Mouse (Mus musculus) thymus, postnatal 0 days (tissue): Measurements from ENCODE around the gene Ly6g6e. TPM values are rescaled to one million over a fixed set of nuclear protein-coding genes. Genes with fewer than 3 reads are reported as not detected.
A peak's percentile ranks its signal among the peaks of the same experiment; 100 is the strongest.
"Not testable (repeated sequence)": the region's sequence is repeated elsewhere in the genome, so short reads cannot be mapped to it uniquely, and the experiment has no call there.

ENCODE experiments used
- DNase-seq: peaks from one replicate; pipeline ENCODE4 v3.0.0-alpha.2; 2015; ENCODE audit warnings: low spot score
- polyA plus RNA-seq: library from polyadenylated mRNA; unstranded; fragments of >200 nt; fragmentation: Nextera tagmentation; extraction: Ambion mirVana; gene quantifications from 2 replicates; pipeline ENCODE4 v1.2.1, GENCODE M21; 2015

Ly6g6e gene
- 0.89 and 1.0 TPM in 2 replicates for polyA plus RNA-seq

DNA sequence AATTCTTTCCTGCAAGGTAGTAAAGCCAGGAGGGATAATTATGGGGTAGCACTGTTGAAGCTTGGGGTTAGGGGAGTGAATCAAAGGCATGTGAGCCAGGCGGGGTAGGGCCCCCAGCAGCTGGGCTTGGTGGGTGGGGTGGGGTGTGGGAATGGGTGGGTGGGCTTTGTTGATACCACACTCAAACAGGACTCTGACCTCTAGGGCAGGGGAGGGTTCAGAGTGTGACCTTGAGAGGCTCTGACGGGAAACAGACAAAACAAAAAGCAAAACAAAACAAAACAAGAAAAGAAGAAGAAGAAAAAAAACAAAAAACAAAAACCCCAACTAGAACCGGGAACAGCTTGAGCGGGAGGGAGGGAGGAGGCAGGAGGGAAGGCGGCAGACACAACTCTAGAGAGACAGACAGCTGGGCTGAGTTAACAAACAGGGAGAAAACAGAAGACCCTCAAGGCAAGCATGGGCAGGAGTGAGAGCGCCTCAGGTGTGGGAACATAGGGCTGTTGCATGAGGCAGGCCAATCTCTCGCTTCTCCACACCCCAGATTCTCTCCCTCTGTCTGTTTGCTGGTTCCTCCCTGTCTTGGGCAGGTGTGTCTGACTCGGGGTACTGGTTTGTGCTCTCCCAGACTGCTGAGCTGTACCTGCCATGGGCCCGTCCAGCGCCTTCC is at the start of gene Ly6g6e:
Gene Ly6g6e (plus strand): TSS at position 396 of the 670 bp plus-strand sequence.
- DNase-seq = no peak

DNA sequence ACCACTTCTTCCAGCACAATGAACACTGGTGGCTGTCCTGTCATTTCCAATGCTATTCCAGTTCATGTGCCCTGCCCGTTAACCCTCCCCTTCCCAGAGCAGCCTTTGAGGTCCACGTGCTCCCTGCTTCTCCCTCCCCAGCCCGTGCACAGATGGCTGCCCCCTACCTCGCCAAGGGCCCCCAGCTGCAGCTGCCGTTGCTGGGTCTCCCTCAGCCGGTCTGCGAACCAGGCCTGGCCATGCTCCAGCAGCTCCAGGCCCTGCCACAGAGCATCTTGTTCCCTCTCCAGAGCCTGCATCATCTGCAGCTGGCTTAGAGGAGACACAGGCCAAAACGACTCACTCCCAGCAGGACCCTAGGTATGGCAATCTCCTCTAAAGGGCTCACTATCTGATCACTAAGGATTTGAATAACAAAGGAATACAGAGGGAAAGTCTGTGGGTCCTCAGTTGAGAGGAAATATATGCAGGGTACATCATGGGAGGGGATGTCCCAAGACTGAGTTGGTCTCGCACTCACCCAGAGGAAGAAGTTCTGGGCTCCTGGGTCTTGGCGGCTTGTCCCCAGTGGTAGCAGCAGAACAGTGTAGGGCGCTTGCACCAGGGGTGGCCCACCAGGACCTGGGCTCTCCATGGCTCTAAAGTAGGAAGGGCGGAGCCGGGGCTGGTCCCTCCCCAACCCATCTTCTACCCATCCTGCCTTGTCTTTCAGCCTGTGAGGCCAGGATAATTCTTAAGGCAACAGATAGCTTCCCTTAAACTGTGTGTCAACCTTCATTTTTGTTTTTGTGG is 49.2 kb upstream of the Ly6g6e start, which contains the start of gene Sapcd1:
Gene Sapcd1 (minus strand): TSS at position 740 of the 792 bp plus-strand sequence.
- peak; percentile 36 for DNase-seq

DNA sequence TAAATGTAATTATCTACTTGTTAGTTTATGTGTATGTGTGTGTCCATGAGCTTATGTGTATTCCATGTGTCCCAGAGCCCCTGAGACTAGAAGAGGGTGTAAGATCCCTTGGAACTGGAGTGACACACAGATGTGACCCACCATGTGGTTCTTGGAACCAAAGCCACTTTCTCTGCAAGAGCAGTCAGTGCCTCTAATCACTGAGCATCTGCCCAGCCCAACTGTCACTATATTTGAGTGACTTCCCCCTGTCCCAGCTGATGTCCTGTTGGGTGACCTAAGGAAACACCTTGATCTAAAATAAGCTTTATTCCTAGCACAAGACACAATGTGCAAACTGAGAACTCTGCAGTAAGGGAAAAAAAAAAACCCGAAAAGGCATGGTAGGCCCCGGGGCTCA is 48.4 kb upstream of the Ly6g6e start:
- no peak for DNase-seq

DNA sequence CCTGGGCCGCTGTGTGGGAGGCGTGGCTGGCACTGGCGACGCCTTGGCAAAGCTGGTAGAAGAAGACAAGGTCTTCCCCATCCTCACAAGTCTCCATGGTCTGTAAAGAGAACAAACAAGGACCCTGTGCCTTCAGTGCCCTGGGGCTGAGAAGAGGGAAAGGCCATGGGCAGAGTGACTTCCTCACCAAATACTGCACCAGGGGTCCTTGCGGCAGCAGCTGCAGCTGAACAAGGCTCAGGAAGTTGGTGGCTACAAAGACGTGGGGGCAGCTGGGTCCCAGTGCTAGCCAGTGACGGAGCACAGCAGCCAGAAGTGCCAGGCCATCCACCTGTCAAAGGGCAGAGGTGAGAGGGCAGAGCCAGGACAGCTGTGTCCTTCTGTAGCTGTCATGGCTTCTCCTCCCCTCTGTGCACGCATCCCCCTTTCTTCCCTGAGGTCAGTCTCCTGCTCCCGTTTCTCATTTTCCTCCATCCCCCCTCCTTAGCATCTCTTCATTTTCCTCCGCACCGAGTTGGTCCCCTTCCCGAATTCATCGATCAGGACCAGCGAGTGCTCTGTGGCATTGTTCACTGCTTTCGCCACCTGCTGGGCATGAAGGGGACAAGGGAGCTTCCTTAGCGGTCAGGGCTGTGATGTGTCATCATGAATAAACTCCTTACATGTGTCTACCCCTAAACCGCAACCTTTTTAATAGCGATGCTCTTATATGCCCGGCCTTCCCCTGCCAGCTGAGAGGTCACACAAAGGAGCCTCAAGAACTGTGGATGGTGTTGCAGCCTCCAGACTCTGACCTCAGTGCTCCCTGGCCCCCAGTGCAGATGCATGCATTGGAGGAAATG is 46.8 kb upstream of the Ly6g6e start:
- DNase-seq = peak; percentile 67

DNA sequence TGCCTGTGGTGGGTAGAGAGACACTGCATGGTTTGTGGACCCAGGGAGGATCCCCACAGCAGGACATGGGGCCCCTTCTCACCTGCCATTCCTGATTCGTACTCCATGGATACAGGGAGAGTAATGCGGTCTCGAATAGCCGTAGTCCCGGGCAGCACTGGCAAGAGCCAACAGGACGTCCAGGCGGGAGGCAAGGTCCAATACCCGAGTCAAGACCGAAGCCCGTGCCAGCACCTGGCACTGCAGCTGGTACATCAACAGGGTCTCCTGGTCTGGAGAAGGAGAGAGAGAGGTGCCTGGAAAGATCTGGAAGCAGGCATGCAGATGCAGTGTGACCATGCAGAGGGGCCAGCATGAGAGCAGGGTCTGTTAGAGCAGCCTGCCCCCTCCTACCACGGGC is 45.4 kb upstream of the Ly6g6e start:
- DNase-seq = no peak

DNA sequence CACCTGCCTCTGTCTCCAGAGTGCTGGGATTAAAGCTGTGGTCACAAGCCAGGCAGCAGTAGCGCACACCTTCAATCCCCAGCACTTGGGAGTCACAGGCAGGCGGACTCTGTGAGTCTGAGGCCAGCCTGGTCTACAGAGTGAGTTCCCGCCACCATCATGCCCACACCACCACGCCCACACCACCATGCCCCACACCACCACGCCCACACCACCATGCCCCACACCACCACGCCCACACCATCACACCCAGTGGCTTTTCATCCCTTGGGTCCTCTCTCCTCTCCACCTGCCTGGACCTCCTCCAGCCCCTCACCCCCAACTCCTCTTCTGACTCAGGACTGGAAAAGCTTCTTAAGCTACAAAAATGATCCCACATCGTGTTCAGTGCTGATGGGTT is 44.8 kb upstream of the Ly6g6e start:
- DNase-seq = no peak

DNA sequence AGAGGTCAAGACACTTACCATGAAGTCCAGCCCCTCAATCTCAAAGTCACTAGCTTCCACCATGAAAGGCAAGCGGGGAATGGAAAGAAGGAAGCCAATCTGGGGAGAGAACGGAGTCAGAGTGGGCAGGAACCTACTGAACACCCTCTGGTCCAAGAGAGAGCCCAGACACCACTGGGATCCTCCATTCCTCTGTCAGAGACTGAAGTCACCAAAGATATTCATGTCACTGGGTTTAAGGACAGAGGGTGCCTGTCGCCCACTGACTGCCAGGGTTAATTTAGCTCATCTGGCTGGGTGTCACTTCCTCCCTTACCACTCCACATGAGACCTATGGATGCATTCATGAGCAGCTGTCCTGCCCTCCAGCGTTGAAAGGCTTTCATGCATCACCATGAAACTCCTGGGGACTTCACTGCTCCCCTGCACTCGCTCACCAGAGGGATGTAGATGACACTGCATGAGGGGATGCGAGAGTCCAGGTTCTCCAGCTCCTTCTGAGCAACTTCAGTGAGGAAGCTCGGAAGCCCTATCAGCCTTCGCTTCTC is 44.3 kb upstream of the Ly6g6e start:
- peak; percentile 20 for DNase-seq

DNA sequence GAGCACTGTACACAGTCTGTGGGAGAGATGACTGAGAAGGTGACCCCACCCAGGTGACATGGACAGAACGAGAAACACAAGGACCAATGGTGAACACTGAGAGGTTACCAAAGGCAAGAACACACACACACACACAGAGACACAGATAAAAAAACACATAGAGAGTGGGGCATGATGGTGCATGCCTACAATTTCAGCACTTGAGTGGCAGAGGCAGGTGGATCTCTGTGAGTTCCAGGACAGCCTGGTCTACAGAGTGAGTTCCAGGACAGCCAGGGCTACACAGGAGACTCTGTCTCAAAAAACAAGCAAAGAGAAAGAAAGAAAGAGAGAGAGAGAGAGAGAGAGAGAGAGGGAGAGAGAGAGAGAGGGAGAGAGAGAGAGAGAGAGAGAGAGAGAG is 43.0 kb upstream of the Ly6g6e start:
- not testable (repeated sequence) for DNase-seq

DNA sequence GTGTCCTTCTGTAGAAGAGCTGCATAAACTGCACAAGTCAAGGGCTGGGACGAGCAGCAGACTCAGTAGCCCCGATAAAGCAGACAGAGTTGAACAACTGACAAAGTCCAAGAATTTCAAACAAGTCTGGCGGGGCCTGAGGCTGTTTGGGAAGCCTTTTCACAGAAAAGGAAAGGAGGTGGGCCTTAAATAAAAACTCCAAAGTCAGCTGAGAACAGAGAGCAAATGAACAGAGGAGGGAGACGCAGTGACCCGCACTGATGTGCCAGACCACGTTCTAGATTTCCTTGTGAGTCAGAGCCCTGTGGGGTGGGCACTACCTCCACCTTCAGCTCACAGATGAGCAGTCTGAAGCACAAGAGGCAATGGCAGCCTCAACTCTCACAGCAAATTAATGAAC is 41.8 kb upstream of the Ly6g6e start:
- DNase-seq = no peak

DNA sequence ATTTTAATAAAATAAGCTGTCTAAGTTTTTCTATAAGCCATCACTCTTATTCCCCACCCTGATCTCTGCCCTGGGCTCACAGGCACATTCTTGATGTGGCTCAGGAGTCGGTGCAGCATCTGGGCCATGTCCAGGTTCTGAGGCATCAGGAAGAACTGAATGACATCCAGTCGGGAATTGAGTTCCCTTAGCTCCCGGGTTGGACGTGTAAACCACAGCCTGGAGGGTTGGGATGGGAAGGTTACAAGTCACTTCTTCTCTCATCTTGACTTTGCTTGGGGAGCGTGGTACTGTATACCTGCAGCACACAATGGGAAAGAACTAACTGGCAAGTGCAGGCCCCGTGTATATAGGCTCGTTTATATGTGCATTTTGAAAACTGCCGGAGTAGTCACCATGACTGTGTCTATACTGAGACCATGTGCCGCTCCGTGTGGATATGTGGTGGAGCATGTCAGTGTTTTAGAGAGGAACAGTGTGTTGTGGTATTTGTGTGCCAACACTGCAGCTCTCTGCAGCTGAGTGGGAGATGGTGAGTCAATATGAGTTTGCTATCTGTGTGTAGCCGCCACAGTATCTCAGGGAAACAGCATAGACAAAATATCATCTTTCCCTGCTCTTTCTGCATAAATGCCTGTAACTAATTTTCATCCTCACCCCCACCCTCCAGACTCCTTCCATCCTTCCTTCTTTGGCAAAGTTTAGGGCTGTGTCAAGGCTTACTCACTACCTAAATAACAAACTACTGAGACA is 37.4 kb upstream of the Ly6g6e start:
- no peak for DNase-seq

DNA sequence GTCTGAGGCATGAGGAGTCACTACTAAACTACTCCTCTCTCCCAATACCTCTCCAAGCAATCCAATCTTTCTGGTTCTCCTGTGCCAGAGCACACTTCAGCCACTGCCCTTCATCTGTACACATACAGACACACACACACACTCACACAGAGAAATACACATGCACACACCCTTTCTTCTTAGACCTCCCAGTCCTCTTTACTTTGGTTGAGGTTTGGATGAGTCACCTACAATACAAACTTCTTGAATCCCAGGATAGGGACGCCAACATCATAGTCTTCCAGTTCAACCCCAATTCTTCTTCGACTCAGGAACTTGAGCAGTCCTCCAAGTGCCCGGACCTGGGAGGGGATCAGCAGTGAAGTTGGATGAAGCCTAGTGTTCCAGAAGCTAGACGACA is 32.9 kb upstream of the Ly6g6e start:
- DNase-seq = no peak

DNA sequence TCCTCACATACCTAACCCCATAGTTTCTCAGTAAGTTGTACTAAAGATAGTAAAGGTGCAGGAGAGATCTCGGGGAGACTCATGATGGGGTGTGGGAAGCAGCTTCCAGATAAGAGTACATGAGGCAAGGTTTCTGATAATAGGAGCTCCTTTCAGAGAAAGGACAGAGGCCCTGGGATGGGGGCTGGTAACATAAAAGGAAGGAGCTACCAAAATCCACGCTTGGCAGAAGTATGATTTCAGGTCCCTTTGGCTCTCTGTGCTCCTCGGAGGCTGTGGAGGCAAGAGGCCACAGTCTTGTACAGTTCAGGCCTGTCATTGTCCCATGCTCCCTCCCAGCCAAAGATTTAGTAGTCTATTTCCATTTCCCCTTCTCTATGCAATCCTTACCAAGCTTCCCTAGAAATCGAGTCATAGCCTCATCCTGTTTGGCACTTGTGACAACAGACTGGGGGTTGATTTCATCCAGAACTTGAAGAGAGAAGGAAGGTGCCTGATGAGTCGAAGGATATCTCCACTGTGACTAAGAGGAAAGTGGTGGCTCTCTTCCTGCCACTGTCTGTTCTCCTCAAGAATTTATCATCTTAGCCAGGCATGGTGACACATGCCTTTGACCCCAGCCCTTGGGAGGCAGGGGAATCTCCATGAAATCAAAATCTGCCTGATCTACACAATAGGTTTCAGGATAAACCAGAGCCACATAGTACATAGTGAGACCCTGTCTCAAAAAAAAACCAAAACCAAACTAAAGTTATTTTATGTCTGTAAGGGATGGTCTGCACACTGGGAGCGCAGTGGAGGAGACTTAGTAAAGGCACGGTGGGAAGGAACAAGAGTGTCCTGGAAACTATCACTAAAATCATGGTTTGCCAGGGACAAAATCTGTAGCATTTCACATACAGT is 31.5 kb upstream of the Ly6g6e start:
- no peak for DNase-seq

DNA sequence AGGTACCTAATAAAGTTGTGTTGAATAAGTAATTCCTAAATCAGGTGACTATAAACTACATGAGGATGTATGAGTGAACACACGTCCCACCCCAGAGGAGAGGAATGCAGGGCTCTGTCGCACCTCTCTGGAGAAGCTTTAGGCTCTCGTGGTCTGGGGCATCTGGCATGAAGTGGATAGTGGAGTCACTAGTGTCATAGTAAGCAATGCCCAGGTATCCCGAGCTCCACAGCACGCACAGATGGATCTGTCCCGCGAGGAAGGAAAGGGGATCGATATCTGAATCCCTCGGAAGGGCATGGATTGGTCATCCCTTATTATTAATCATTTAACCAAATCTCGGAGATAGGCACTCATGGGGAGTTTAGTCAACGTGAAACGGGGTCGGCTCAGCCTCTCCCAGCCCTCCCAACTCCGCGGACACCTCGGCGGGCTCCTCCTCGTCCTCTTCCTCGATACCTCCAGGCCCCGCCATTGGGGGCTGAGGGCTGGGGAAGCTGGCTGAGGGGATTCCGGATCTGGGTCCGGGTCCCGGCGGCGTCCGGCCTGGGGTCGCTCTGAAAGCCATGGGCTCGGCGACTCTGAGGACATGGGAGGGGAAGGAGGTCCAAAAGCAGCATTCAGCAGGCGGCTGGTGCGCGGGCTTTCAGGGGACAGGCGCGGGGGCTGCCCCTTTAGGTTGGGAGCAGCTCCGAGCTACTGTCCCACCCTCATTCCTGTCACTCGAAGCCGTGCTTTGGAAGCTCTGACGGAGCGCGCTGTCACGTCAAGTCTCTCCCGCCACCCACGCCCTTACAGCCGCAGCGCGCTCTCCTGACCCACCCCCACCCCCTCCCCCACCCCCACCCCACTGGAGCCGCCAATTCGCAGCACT is 30.7 kb upstream of the Ly6g6e start:
- no peak for DNase-seq

DNA sequence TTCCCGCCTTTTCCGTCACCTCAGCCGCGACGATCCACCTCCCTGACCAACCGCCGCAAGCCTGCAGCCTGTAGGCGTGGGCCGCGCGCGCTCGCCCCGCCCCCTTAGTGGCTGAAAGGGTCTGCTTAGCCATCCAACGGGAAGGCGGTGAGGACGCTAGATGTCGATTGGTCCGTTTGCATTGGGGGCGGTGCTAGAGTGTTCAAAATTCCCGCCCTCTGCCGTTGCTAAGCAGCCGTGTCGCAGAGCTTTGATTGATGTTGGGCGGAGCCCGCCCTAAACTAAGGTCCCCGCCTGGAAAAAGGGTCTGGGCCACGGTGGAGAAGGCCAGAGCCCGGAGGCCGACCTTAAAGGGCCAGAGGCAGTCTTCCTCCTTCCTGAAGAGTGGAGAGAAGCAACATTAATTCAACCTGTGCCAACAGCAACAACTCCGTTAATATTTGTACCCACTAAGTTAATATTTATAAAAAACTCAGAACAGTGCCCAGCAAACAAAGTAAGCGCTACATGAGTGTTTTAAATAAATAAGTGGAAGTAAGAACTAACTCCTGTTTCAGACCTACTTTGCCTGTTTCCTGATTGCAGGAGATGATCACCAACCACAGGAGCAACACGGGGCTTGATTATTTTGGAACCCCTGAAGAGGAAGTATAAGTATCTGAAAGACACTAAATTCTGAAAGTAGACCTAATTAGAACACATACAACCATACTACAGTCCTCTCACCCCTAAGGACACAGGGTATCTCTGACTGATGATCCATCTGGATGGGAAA is 29.8 kb upstream of the Ly6g6e start, which contains the start of gene Msh5:
Gene Msh5 (minus strand): TSS at position 65 of the 775 bp plus-strand sequence.
- peak; percentile 98 for DNase-seq

DNA sequence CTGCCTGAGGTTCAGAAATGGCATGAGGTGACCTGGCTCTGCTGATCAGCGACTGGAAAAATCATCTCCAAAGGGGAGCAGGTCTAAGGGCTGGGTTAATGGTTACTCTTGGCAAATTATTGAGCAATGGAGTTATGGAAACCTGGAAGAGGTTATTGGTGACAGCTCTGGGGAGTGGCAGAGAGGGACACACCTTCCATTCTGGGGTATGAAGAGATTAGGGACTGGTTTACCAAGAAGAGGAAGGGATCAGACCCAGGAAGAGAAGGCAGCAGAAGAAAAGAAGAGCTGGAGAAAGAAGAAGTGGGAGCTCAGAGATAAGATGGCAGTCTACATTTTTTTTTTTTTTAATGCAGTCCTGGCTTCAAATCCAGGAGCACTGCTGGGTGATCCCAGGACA is 29.0 kb upstream of the Ly6g6e start:
- no peak for DNase-seq

DNA sequence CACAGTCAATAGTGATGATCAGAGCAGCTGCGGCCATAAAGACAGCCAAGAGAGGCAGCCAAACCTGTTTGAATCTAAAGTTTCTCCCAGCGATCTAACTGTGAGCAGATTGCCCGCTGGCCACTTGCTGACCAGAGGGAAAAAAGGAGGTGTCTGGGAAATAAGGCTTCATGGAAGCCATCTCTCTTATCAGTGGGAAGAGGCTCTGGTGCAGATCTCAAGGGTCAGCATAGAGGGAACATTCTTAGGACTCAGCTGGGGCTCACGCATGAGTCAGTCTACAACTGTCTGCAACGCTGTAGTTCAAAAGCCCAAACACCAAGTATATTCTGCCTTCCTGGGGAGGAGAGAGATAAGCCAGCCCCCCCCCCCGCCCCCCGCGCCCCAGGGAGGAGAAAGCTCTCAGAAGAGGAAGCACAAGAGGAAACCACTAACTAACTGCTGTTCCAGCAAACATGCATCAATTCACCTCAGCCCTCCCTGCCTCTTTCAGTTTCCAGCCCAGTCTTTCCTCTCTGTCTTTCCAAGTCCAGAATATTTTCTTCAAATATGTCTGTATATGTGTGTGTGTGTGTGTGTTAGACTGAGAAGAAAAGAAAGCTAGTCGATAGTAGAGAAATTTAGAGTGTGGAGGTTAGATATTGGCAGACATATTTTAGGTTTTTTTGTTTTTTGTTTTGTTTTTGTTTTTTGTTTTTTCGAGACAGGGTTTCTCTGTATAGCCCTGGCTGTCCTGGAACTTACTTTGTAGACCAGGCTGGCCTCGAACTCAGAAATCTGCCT is 28.4 kb upstream of the Ly6g6e start:
- peak; percentile 70 for DNase-seq

DNA sequence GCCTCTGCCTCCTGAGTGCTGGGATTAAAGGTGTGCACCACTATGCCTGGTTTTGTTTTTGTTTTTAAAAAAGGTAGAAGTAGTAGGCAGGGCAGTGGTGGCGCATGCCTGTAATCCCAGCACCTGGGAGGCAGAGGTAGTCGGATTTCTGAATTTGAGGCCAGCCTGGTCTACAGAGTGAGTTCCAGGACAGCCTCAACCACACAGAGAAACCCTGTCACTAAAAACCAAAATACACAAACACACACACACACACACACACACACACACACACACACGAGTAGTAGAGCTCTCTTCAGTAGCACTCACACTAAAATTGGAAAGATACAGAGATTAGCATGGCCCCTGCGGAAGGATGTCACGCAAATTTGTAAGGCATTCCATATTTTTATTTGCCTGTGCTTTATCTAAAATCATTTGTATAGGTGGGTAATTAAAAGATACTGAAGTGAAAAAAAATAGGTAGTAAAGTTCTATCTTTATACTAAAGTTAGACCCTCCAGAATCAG is 27.7 kb upstream of the Ly6g6e start:
- DNase-seq = no peak
